In the genomic region with DNA sequence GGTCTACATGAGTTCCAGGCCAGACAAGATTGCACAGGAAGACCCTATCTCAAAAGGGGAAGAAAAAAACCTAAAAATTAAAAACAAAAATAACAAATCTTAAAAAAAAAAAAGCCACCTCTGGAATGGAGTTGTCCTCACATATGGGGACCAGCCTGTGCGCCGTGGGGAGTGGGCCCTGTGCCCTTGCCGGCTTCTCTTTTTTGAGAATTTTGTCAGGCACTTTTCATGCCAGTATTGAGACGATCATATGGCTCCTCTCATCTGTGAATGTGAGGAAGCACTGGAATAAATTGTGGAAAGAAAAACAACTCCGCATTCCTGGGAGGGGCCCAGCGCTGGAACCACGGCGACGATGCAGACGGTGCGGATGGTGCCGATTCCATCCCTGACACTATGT, we compare ENCODE assay signal across 25 mouse cellular contexts. TPM values are rescaled to one million over a fixed set of nuclear protein-coding genes. Genes with fewer than 3 reads are reported as not detected.
DNase-seq lines count a peak whose midpoint lies in the region; ATAC-seq lines count a peak whose summit lies in the region.
"Had no signal": no experiment of that assay in that cellular context is flagged by ENCODE, and none has a peak within 500 bp of the region (broad histone marks: within the 10 kb centered on the region; RNA-seq: fewer than 3 reads in every experiment).

No protein-coding gene starts in this region.

- H3K27ac ChIP-seq in forebrain, embryonic 15.5 days (replicated peaks): peak overlapping the region; percentile 63
- no peak overlapping the region for H3K27ac ChIP-seq in forebrain, embryonic 11.5 days (ENCODE audit: low read depth, low read length)
- 0 out of 2 replicates have a peak overlapping the region, but pooled peaks have one; percentile 3 for H3K27ac ChIP-seq in kidney, embryonic 15.5 days
- H3K27ac ChIP-seq: embryonic facial prominence, embryonic 13.5 days; heart, embryonic 15.5 days; hindbrain, embryonic 10.5 days; hindbrain, embryonic 13.5 days; intestine, embryonic 15.5 days had no signal

- H3K4me2 ChIP-seq in forebrain, embryonic 15.5 days (replicated peaks): no peak overlapping the region
- no peak overlapping the region for H3K4me2 ChIP-seq in forebrain, embryonic 11.5 days (ENCODE audit: low read depth, low read length, severe bottlenecking)
- no peak overlapping the region for H3K4me2 ChIP-seq in kidney, embryonic 15.5 days
- H3K4me2 ChIP-seq: embryonic facial prominence, embryonic 13.5 days; heart, embryonic 12.5 days; heart, embryonic 15.5 days; hindbrain, embryonic 13.5 days; intestine, embryonic 15.5 days had no signal

- no peak overlapping the region for H3K4me3 ChIP-seq in forebrain, embryonic 15.5 days
- H3K4me3 ChIP-seq in forebrain, embryonic 11.5 days (ENCODE audit: low read depth, low read length): no peak overlapping the region
- no peak overlapping the region for H3K4me3 ChIP-seq in kidney, embryonic 15.5 days (replicated peaks)
- H3K4me3 ChIP-seq: embryonic facial prominence, embryonic 13.5 days; heart, embryonic 12.5 days; heart, embryonic 15.5 days; hindbrain, embryonic 10.5 days; hindbrain, embryonic 13.5 days; intestine, embryonic 15.5 days had no signal

- no peaks in the 10 kb centered on the region for H3K4me1 ChIP-seq in forebrain, embryonic 15.5 days
- no peaks in the 10 kb centered on the region for H3K4me1 ChIP-seq in forebrain, embryonic 11.5 days (replicated peaks; ENCODE audit: control insufficient read depth, insufficient read depth, low read length)
- no peaks in the 10 kb centered on the region for H3K4me1 ChIP-seq in kidney, embryonic 15.5 days
- H3K4me1 ChIP-seq: embryonic facial prominence, embryonic 13.5 days; heart, embryonic 12.5 days; heart, embryonic 15.5 days; hindbrain, embryonic 10.5 days; hindbrain, embryonic 13.5 days; intestine, embryonic 15.5 days had no signal

- H3K9ac ChIP-seq in forebrain, embryonic 15.5 days (replicated peaks): no peak overlapping the region
- no peak overlapping the region for H3K9ac ChIP-seq in forebrain, embryonic 11.5 days (ENCODE audit: low read length)
- H3K9ac ChIP-seq in kidney, embryonic 15.5 days: no peak overlapping the region
- H3K9ac ChIP-seq: embryonic facial prominence, embryonic 13.5 days; heart, embryonic 12.5 days; heart, embryonic 15.5 days; hindbrain, embryonic 13.5 days; intestine, embryonic 15.5 days had no signal

- H3K9me3 ChIP-seq in forebrain, embryonic 15.5 days: no peaks in the 10 kb centered on the region
- no peaks in the 10 kb centered on the region for H3K9me3 ChIP-seq in forebrain, embryonic 11.5 days (ENCODE audit: control insufficient read depth, low read length)
- no peaks in the 10 kb centered on the region for H3K9me3 ChIP-seq in kidney, embryonic 15.5 days (replicated peaks)
- H3K9me3 ChIP-seq: embryonic facial prominence, embryonic 13.5 days; G1E; heart, embryonic 12.5 days; heart, embryonic 15.5 days; hindbrain, embryonic 13.5 days; intestine, embryonic 15.5 days had no signal

- peak; percentile 69 to 71 for DNase-seq in cerebellum, postnatal 14 days
- DNase-seq in cerebellum, adult 9-10 months: no peak
- DNase-seq in forebrain, embryonic 11.5 days (ENCODE audit: low spot score): no peak
- DNase-seq in kidney, adult 8-10 months: no peak
- DNase-seq: adrenal gland, postnatal 10 days; adrenal gland, postnatal 36 days; B cell, adult 2 months; cerebellum, adult 2 months; gastrocnemius, postnatal 25 days; heart, adult 18-20 months; heart, postnatal 10 days; heart, postnatal 36 days; kidney, adult 11 months had no signal

- H3K27me3 ChIP-seq in forebrain, embryonic 15.5 days: no peaks in the 10 kb centered on the region
- no peaks in the 10 kb centered on the region for H3K27me3 ChIP-seq in forebrain, embryonic 11.5 days (ENCODE audit: control insufficient read depth, insufficient read depth, low read length)
- H3K27me3 ChIP-seq in kidney, embryonic 15.5 days: no peaks in the 10 kb centered on the region
- H3K27me3 ChIP-seq: CH12.LX; embryonic facial prominence, embryonic 13.5 days; heart, embryonic 12.5 days; heart, embryonic 15.5 days; hindbrain, embryonic 13.5 days; intestine, embryonic 15.5 days; Patski had no signal

- 0 out of 2 replicates have a peak, but pooled peaks have one; percentile 11 for ATAC-seq in forebrain, embryonic 15.5 days (replicated peaks)
- no peak for ATAC-seq in forebrain, embryonic 11.5 days (replicated peaks; ENCODE audit: low FRiP score)
- ATAC-seq in kidney, embryonic 15.5 days (replicated peaks; ENCODE audit: low FRiP score): no peak
- ATAC-seq: hindbrain, embryonic 16.5 days; intestine, embryonic 15.5 days; Patski had no signal

- H3K36me3 ChIP-seq in forebrain, embryonic 15.5 days: peaks cover 51% of the 10 kb centered on the region
- no peaks in the 10 kb centered on the region; the same call in 1 of the 2 replicates for H3K36me3 ChIP-seq in forebrain, embryonic 11.5 days (ENCODE audit: control insufficient read depth, insufficient read depth, low read length)
- H3K36me3 ChIP-seq in kidney, embryonic 15.5 days: peaks cover 76% of the 10 kb centered on the region

- 79% methylated on average over 12 of the region's 12 CpGs for WGBS in forebrain, embryonic 15.5 days
- 92% methylated on average over 12 of the region's 12 CpGs for WGBS in forebrain, embryonic 11.5 days
- WGBS in kidney, embryonic 15.5 days: 77% methylated on average over 12 of the region's 12 CpGs

RNA-seq across cellular contexts. Expression of gene Mark4, which starts 9.5 kb away (rescaled TPM):
- polyA plus RNA-seq in forebrain, embryonic 15.5 days (2015; fragmentation: Nextera tagmentation; extraction: Ambion mirVana): 18.3 and 18.8 TPM in 2 replicates
- polyA plus RNA-seq in forebrain, embryonic 11.5 days (2014; fragmentation: Nextera tagmentation; extraction: Ambion mirVana): 11.0 and 13.2 TPM in 2 replicates
- polyA plus RNA-seq in kidney, embryonic 15.5 days (2015; fragmentation: Nextera tagmentation; extraction: Ambion mirVana): 6.6 and 9.4 TPM in 2 replicates

RNA-seq across cellular contexts. Expression of gene Exoc3l2, which starts 14.0 kb away (rescaled TPM):
- 0.17 and 0.29 TPM in 2 replicates for polyA plus RNA-seq in forebrain, embryonic 15.5 days (2015; fragmentation: Nextera tagmentation; extraction: Ambion mirVana)
- 1.2 and 1.4 TPM in 2 replicates for polyA plus RNA-seq in forebrain, embryonic 11.5 days (2014; fragmentation: Nextera tagmentation; extraction: Ambion mirVana)
- 3.0 TPM in 2 replicates for polyA plus RNA-seq in kidney, embryonic 15.5 days (2015; fragmentation: Nextera tagmentation; extraction: Ambion mirVana)
- polyA plus RNA-seq: Patski had no signal

RNA-seq across cellular contexts. Expression of gene Ckm, which starts 44.6 kb away (rescaled TPM):
- polyA plus RNA-seq in forebrain, embryonic 15.5 days (2015; fragmentation: Nextera tagmentation; extraction: Ambion mirVana): 0.19 and 0.31 TPM in 2 replicates
- polyA plus RNA-seq in forebrain, embryonic 11.5 days (2014; fragmentation: Nextera tagmentation; extraction: Ambion mirVana): not detected in 2 replicates
- 22.6 and 58.1 TPM in 2 replicates for polyA plus RNA-seq in kidney, embryonic 15.5 days (2015; fragmentation: Nextera tagmentation; extraction: Ambion mirVana)
- polyA plus RNA-seq: embryonic facial prominence, embryonic 13.5 days; G1E; hindbrain, embryonic 10.5 days; Patski had no signal

RNA-seq across cellular contexts. Expression of gene Klc3, which starts 45.3 kb away (rescaled TPM):
- polyA plus RNA-seq in forebrain, embryonic 15.5 days (2015; fragmentation: Nextera tagmentation; extraction: Ambion mirVana): 2.2 and 2.3 TPM in 2 replicates
- polyA plus RNA-seq in forebrain, embryonic 11.5 days (2014; fragmentation: Nextera tagmentation; extraction: Ambion mirVana): 2.0 and 2.8 TPM in 2 replicates
- 5.1 and 6.3 TPM in 2 replicates for polyA plus RNA-seq in kidney, embryonic 15.5 days (2015; fragmentation: Nextera tagmentation; extraction: Ambion mirVana)

RNA-seq across cellular contexts. Expression of gene Bloc1s3, which starts 59.0 kb away (rescaled TPM):
- polyA plus RNA-seq in forebrain, embryonic 15.5 days (2015; fragmentation: Nextera tagmentation; extraction: Ambion mirVana): 4.9 and 5.4 TPM in 2 replicates
- 2.9 and 4.5 TPM in 2 replicates for polyA plus RNA-seq in forebrain, embryonic 11.5 days (2014; fragmentation: Nextera tagmentation; extraction: Ambion mirVana)
- 2.3 and 2.6 TPM in 2 replicates for polyA plus RNA-seq in kidney, embryonic 15.5 days (2015; fragmentation: Nextera tagmentation; extraction: Ambion mirVana)

Comparison
In these comparisons a context has a peak if more than half of its experiments do, and no peak if none do; other contexts are left out.
1. DNase-seq: peak in cerebellum, postnatal 14 days (2 of 2); none in cerebellum, adult 9-10 months (single experiment), forebrain, embryonic 11.5 days (single experiment) and kidney, adult 8-10 months (0 of 2).
2. RNA of gene Ckm, which starts 44.6 kb away (polyA plus RNA-seq): 22.6 to 58.1 TPM in kidney, embryonic 15.5 days; 0.19 to 0.31 TPM in forebrain, embryonic 15.5 days and not detected in forebrain, embryonic 11.5 days; every median in the first group is over 10 times any median in the second.